Mouse (Mus musculus) midbrain, embryonic 10.5 days (tissue): Measurements from ENCODE around the gene Hbb-bs. TPM values are rescaled to one million over a fixed set of nuclear protein-coding genes. Genes with fewer than 3 reads are reported as not detected.
"Not testable (repeated sequence)": the region's sequence is repeated elsewhere in the genome, so short reads cannot be mapped to it uniquely, and the experiment has no call there.

ENCODE experiments used
- DNase-seq: peaks from one replicate; pipeline ENCODE4 v3.0.0-alpha.2; 2017; ENCODE audit warnings: low spot score
- H3K27ac ChIP-seq: fragments of 300-500 bp; sonication (generic); replicated peaks from 2 replicates; pipeline ENCODE4 v1.5.1; 2016; ENCODE audit warnings: mild to moderate bottlenecking
- H3K27me3 ChIP-seq: fragments of 300-500 bp; sonication (generic); 2 replicates; pipeline ENCODE4 v1.6.1; 2016; ENCODE audit warnings: low read depth, mild to moderate bottlenecking; ENCODE audit not compliant: poor library complexity, severe bottlenecking
- H3K36me3 ChIP-seq: fragments of 300-500 bp; sonication (generic); 2 replicates; pipeline ENCODE4 v1.6.1; 2016; ENCODE audit warnings: mild to moderate bottlenecking, moderate library complexity
- H3K4me1 ChIP-seq: fragments of 300-500 bp; sonication (generic); 2 replicates; pipeline ENCODE4 v1.6.1; 2016
- H3K4me3 ChIP-seq: fragments of 300-500 bp; sonication (generic); 2 replicates; pipeline ENCODE4 v1.5.1; 2016; ENCODE audit warnings: mild to moderate bottlenecking, moderate library complexity
- H3K9me3 ChIP-seq: fragments of 300-500 bp; sonication (generic); replicated peaks from 2 replicates; pipeline ENCODE4 v1.6.1; 2016; ENCODE audit warnings: mild to moderate bottlenecking
- WGBS: fragments of 180-500 bp; shearing (Covaris S2); methylation state at CpG from one replicate; pipeline ENCODE4 v1.1.7; 2016; 5-methylcytosine and 5-hydroxymethylcytosine counted together
- polyA plus RNA-seq: library from polyadenylated mRNA; unstranded; fragments of >200 nt; fragmentation: Nextera tagmentation; extraction: Ambion mirVana; gene quantifications from 2 replicates; pipeline ENCODE4 v1.2.1, GENCODE M21; 2016

The Hbb-bs gene
- polyA plus RNA-seq, 1 experiment from 2014 or later, result 74.3 TPM

DNA sequence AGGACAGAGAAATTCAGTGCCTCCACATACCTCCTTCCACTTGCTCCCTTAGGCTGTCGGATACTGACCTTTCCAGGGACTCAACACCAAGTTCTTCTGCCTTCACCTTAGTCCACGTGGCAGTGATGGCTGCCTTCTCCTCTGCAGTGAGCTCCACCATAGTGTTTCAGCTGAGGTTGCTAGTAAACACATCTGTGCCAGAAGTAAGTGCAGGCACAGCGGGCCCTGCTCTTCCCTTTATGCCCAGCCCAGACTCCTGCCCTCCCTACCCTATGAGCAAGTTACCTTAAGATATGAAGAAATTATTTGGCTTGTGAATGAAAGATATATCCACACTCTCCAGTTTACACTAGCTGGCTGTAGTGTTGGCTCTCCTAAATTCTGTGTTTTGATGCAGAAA is 12.4 kb upstream of the Hbb-bs start, which contains the start of gene Hbb-bh2:
TSS of gene Hbb-bh2 (minus strand) at position 253 of the 400 bp plus-strand sequence.
- WGBS, result 70% methylated on average over 3 of the region's 3 CpGs

GRCm38 (mm10) chr7:103827139-103827538 is 757 bp downstream of the Hbb-bs start:
- H3K27me3 ChIP-seq, H3K4me3 ChIP-seq, H3K4me1 ChIP-seq, DNase-seq, H3K27ac ChIP-seq, H3K36me3 ChIP-seq, H3K9me3 ChIP-seq: not testable (repeated sequence)
- no CpG with 5 or more reads among the region's 2 CpGs for WGBS

More for the DNA sequence above, 12.4 kb upstream of the Hbb-bs start, which contains the start of gene Hbb-bh2:
- H3K4me3 ChIP-seq, result no peak within 1 kb of the TSS
- no peak for DNase-seq
- no peaks in the 10 kb centered on the region for H3K36me3 ChIP-seq
- H3K9me3 ChIP-seq, result no peaks in the 10 kb centered on the region
- no peaks in the 10 kb centered on the region for H3K4me1 ChIP-seq
- H3K27me3 ChIP-seq, result no peaks in the 10 kb centered on the region
- no peak within 1 kb of the TSS for H3K27ac ChIP-seq

- no peak for DNase-seq
- no peaks in the 10 kb centered on the region for H3K27me3 ChIP-seq
- WGBS, result 73% methylated on average over 3 of the region's 3 CpGs
- no peak overlapping the region for H3K4me3 ChIP-seq
- no peaks in the 10 kb centered on the region for H3K9me3 ChIP-seq
- H3K27ac ChIP-seq, result no peak overlapping the region
- H3K4me1 ChIP-seq, result no peaks in the 10 kb centered on the region
- H3K36me3 ChIP-seq, result no peaks in the 10 kb centered on the region
Measured at GRCm38 (mm10) chr7:103826255-103826887, 1.5 kb downstream of the Hbb-bs start.

GRCm38 (mm10) chr7:103825536-103826254 is 2.2 kb downstream of the Hbb-bs start:
- H3K4me3 ChIP-seq, result no peak overlapping the region
- DNase-seq, result no peak
- no peaks in the 10 kb centered on the region for H3K36me3 ChIP-seq
- no peaks in the 10 kb centered on the region for H3K27me3 ChIP-seq
- H3K4me1 ChIP-seq, result no peaks in the 10 kb centered on the region
- 92% methylated on average over 3 of the region's 3 CpGs for WGBS
- no peaks in the 10 kb centered on the region for H3K9me3 ChIP-seq
- H3K27ac ChIP-seq, result no peak overlapping the region

GRCm38 (mm10) chr7:103824597-103824996 is 3.3 kb downstream of the Hbb-bs start:
- H3K4me3 ChIP-seq, result no peak overlapping the region
- H3K27ac ChIP-seq, result no peak overlapping the region
- H3K36me3 ChIP-seq, result no peaks in the 10 kb centered on the region
- WGBS, result 91% methylated on average over 2 of the region's 2 CpGs
- no peaks in the 10 kb centered on the region for H3K27me3 ChIP-seq
- DNase-seq, result no peak
- H3K9me3 ChIP-seq, result no peaks in the 10 kb centered on the region
- H3K4me1 ChIP-seq, result no peaks in the 10 kb centered on the region

DNA sequence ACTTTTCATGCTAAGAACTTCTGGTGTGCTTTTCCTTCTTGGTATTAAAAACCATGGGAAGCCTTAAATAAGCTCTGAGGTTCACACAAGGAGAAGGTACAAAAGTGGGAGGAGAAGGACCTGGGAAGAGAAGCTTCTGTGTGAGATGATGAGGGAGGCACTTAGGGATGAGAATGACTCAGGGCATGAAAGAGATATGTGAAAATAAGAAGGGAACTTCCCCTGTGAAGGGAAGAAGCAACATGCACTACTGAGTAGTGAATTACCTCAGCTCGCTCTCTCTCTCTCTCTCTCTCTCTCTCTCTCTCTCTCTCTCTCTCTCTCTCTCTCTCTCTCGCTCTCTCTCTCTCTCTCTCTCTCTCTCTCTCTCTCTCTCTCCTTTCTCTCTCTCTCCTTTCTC is 12.8 kb downstream of the Hbb-bs start:
- DNase-seq, result not testable (repeated sequence)

DNA sequence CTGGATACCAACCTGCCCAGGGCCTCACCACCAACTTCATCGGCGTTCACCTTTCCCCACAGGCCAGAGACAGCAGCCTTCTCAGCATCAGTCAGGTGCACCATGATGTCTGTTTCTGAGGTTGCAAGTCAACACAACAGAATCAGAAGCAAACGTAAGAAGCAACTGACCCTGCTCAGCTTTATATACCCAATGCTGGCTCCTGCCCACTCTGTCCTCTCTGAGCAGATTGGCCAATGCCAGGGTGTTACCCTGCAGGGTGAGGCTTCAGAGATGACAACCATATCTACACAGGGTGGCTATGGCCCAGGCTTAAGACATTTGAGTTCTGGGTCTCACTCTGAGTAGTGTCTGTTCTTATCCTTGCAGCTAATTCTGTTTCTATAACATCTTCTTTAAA is 14.1 kb downstream of the Hbb-bs start, which contains the start of gene Hbb-bt:
TSS of gene Hbb-bt (minus strand) at position 231 of the 400 bp plus-strand sequence.
- Histone ChIP-seq H3K9me3 (no peaks in the 10 kb centered on the region), H3K36me3 (no peaks in the 10 kb centered on the region), H3K4me1 (no peaks in the 10 kb centered on the region), H3K27ac (no peak within 1 kb of the TSS), H3K27me3 (no peaks in the 10 kb centered on the region), H3K4me3 (no peak within 1 kb of the TSS)
- WGBS, result 89% methylated on average over 3 of the region's 3 CpGs
- no peak for DNase-seq

More for the DNA sequence above, 12.8 kb downstream of the Hbb-bs start:
- not testable (repeated sequence) for H3K9me3 ChIP-seq, H3K4me3 ChIP-seq, H3K27me3 ChIP-seq, H3K27ac ChIP-seq, H3K4me1 ChIP-seq, H3K36me3 ChIP-seq
- WGBS, result 60% methylated on average over 1 of the region's 2 CpGs

DNA sequence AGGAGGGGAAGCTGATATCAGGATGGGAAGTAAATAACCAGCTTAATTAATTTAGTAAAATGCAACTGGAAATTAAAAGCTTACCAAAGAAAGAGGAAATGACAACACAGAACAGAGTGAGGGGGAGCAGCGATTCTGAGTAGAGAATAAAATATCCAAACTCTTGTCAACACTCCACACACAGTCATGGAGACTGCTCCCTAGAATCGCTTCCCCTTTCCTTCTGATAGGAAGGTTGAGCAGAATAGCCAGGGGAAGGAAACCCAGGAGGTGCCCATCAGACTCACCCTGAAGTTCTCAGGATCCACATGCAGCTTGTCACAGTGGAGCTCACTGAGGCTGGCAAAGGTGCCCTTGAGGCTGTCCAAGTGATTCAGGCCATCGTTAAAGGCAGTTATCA is 14.7 kb downstream of the Hbb-bs start:
- H3K4me3 ChIP-seq, result not testable (repeated sequence)
- no CpG with 5 or more reads among the region's 3 CpGs for WGBS

GRCm38 (mm10) chr7:103812174-103812573 is 15.7 kb downstream of the Hbb-bs start:
- Histone ChIP-seq H3K36me3 (no peaks in the 10 kb centered on the region), H3K9me3 (no peaks in the 10 kb centered on the region), H3K4me3 (no peak overlapping the region), H3K27me3 (no peaks in the 10 kb centered on the region), H3K4me1 (no peaks in the 10 kb centered on the region), H3K27ac (no peak overlapping the region)
- DNase-seq, result no peak
- 75% methylated on average over 1 of the region's 1 CpGs for WGBS

More for the DNA sequence above, 14.7 kb downstream of the Hbb-bs start:
- not testable (repeated sequence) for H3K36me3 ChIP-seq, H3K27ac ChIP-seq, H3K27me3 ChIP-seq, H3K4me1 ChIP-seq, DNase-seq, H3K9me3 ChIP-seq

DNA sequence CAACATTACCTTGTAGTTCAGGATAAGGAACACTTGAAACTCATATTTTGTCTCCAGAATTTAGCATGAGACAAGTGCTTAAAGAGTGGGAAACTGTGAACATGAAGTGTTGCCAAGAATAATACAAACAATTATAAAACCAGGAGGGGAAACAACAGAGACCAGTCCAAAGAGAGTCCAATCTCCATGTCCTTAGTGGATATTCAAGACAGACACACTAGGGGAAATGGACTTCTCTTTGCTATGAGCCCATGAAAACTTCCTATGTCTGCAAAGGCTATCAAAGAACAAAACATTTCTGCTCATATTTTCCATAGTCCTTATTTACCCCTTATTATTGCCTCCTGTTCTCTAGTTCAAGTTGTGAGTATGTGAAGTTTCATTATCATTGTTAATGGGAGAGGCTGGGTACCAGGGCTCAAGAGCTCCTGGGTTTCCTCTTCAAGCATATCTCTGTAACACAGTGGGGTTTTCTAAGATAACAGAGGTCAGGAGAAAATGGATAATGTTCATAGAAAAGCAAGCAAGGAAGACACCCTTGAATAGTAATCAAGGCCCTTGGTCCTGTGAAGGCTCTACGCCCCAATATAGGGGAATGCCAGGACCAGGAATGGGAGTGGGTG is 16.6 kb downstream of the Hbb-bs start:
- no peak for DNase-seq
- Histone ChIP-seq H3K4me3 (no peak overlapping the region), H3K4me1 (no peaks in the 10 kb centered on the region), H3K27ac (no peak overlapping the region), H3K9me3 (no peaks in the 10 kb centered on the region), H3K36me3 (no peaks in the 10 kb centered on the region), H3K27me3 (no peaks in the 10 kb centered on the region)
- WGBS, result 100% methylated on average over 1 of the region's 1 CpGs

GRCm38 (mm10) chr7:103810746-103811145 is 17.1 kb downstream of the Hbb-bs start:
- no peak for DNase-seq
- H3K4me3 ChIP-seq, result no peak overlapping the region
- 86% methylated on average over 3 of the region's 3 CpGs for WGBS

GRCm38 (mm10) chr7:103810296-103810695 is 17.6 kb downstream of the Hbb-bs start:
- Histone ChIP-seq H3K9me3 (no peaks in the 10 kb centered on the region), H3K27ac (no peak overlapping the region)
- 90% methylated on average over 1 of the region's 1 CpGs for WGBS

More at GRCm38 (mm10) chr7:103810746-103811145, 17.1 kb downstream of the Hbb-bs start:
- H3K27me3 ChIP-seq, result no peaks in the 10 kb centered on the region
- no peaks in the 10 kb centered on the region for H3K4me1 ChIP-seq
- H3K9me3 ChIP-seq, result no peaks in the 10 kb centered on the region
- no peak overlapping the region for H3K27ac ChIP-seq
- no peaks in the 10 kb centered on the region for H3K36me3 ChIP-seq

GRCm38 (mm10) chr7:103809801-103810155 is 18.1 kb downstream of the Hbb-bs start:
- DNase-seq, result no peak
- H3K4me1 ChIP-seq, result no peaks in the 10 kb centered on the region
- no peaks in the 10 kb centered on the region for H3K27me3 ChIP-seq
- no peak overlapping the region for H3K4me3 ChIP-seq
- 72% methylated on average over 1 of the region's 1 CpGs for WGBS
- no peaks in the 10 kb centered on the region for H3K36me3 ChIP-seq
- H3K27ac ChIP-seq, result no peak overlapping the region
- H3K9me3 ChIP-seq, result no peaks in the 10 kb centered on the region

More at GRCm38 (mm10) chr7:103810296-103810695, 17.6 kb downstream of the Hbb-bs start:
- Histone ChIP-seq H3K4me1 (no peaks in the 10 kb centered on the region), H3K36me3 (no peaks in the 10 kb centered on the region), H3K4me3 (no peak overlapping the region), H3K27me3 (no peaks in the 10 kb centered on the region)
- no peak for DNase-seq
